Mouse (Mus musculus): Measurements from ENCODE around the gene Gm572. TPM values are rescaled to one million over a fixed set of nuclear protein-coding genes. Genes with fewer than 3 reads are reported as not detected.

The Gm572 gene
- not detected in 2 replicates for total RNA-seq (2015)
- total RNA-seq (2017), result not detected in 2 replicates

DNA sequence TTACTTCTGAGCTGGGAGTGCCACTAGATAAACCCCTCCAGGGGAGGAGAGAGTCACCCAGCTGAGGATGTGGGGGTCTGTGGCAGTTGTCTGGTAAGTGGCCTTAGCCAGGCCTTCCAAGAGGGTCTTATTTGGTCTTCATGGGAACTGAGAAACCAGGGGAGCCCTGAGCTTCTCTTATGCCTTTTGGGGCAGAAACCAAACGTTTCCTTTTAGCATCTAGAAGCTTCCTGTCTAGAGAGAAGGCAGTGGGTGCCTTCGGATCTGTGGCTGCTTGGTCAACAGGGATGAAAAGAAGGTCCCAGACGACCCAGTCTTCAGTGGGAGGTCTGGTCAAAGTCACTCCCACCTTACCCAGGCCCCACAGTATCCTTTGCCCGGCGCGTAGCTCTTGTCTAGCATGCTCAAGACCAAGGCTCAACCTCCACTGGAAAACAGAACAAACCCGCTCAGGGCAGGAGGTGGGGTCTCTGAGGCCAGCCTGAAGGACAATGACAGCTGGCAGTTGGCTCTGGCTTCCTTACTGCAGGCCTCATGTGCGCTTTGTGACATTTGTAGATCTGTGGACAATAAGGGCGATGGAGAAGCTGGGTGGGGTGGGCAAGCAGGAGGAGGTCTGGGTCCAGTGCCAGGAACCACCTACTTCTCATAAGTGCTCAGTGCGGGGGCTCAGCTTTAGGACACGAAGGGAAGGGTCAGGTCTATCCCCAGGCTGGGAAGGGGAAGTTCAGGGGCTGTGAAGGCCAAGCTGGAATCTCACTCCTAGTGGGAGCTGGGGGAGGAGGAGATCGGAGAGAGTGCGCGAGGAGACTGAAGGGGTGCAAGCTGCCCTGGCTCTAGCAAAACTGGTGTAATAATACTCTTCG lies at the start of gene Gm572:
Gene Gm572 (plus strand): TSS at position 27 of the 866 bp plus-strand sequence.
- ATAC-seq (replicated peaks; ENCODE audit: poor library complexity), result peak; percentile 47

- no peak for ATAC-seq (replicated peaks; ENCODE audit: poor library complexity)
These were observed 49.1 kb upstream of the Gm572 start for GRCm38 (mm10) chr4:148593996-148594395.

- no peak for ATAC-seq (replicated peaks; ENCODE audit: poor library complexity)
These were observed 47.2 kb upstream of the Gm572 start for GRCm38 (mm10) chr4:148595916-148596315.

GRCm38 (mm10) chr4:148596731-148597130 lies 46.4 kb upstream of the Gm572 start:
- ATAC-seq (replicated peaks; ENCODE audit: poor library complexity), result no peak

DNA sequence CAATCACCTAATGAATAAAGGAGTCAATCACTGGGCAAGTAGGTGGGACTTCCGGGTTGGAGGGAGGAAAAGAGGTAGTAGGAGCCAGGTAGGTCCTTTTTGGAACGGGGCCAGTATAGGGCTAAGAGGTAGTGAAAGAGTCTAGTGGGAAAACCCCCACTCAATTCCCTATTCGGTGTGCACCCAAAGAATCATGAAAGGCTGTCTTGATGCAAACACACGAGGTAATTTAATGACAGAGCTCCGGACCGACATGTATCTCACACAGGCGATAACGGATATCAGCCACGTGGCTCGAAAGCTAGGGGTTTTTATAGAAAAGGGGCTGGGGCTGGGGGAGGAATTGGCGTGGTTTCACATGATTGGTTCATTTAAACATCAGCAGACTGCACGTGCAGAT lies 44.3 kb upstream of the Gm572 start:
- ATAC-seq (replicated peaks; ENCODE audit: poor library complexity), result no peak

DNA sequence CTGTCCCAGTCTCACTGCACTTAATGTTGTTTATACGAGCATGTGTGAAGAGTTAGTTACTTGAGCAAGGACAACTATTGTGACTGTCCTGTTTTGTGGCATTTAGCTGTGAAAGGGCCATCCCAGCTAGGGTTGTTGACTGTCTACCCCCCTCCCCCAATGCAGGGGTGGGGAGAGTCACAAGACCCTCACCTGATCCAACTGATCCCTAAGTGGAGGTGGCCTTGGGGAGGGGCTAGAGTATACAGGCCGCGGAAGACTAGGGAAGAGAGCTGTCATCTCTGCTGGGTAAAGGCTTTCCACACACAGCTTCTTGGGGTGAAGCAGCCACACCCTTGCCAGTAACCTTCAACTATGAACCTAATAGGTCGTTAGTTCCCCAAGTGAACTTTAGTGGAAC lies 42.8 kb upstream of the Gm572 start:
- ATAC-seq (replicated peaks; ENCODE audit: poor library complexity), result no peak

DNA sequence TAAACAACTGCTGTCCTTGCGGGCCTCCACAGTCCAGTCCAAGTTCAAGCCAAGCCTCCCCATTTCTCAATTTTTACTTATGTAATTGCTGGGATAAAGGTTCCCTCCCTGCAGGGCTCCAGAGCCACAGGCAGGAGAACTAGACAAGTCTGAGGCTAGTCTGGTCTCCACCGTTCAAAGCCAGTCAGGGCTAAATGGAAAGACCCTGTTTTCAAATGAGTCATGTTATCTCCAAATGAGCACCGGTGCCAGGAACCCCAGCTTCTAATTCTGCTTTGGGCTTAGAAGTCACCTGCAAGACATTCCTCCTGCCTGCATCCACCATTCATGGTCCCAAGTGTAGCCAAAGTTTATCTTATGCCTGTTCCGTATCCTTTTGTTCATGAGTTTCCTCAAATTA lies 41.2 kb upstream of the Gm572 start:
- no peak for ATAC-seq (replicated peaks; ENCODE audit: poor library complexity)

DNA sequence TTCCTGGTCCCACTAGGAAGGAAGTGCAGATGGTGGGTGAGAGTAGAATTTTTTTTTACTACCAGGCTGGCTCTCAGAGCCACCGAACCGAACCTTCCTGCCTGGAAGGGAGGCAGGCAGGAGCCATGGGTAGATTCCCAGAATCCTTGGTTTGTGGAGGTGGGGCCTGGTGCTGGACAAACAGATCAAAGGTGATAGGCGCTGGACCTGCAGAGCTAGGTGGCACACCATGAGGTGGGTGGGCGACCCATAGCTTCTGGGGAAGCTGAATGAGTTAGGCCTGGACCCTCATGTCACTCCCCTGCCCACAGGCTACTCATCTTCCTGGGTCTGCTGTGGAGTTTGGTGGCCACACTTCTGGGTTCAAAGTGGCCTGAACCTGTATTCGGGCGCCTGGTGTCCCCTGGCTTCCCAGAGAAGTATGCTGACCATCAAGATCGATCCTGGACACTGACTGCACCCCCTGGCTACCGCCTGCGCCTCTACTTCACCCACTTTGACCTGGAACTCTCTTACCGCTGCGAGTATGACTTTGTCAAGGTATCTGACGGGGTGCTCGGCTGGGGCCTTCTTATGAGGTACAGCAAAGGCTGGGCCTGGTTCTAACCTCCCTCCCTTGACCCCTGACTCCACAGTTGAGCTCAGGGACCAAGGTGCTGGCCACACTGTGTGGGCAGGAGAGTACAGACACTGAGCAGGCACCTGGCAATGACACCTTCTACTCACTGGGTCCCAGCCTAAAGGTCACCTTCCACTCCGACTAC lies 40.6 kb upstream of the Gm572 start, which contains the start of gene Masp2:
Gene Masp2 (plus strand): TSS at position 198 of the 764 bp plus-strand sequence.
- ATAC-seq (replicated peaks; ENCODE audit: poor library complexity), result no peak

DNA sequence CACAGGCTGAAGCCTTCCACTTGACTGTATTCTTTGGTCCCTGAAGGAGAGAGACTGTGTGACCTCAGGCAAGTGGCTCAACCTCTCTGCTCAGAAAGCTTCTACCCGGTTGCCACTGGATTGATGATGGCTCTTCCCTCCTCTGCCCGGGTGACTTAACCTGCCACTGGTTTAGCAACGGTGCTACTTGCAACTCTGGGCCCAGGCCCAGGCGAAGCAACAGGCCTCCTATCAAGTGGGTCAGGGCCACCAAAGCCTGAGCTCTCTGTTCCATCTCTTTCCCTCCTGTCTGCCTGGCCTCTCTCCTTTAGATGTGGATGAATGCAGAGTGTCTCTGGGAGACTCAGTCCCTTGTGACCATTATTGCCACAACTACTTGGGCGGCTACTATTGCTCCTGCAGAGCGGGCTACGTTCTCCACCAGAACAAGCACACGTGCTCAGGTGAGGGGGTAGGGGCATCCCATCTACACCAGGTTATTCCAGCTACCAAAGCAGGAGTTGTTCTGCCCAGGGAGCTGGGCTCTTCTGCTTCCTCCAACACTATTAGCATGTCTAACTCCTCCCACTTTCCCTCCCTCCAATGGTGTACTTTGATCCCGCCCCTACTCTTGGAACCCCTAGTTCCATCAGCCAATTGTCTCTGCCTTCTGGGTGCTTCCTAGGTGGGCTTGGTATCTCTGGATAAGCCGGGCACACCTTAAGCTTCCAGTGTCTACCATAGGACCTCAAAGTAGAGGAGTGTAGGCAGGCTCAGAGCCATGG lies 39.6 kb upstream of the Gm572 start:
- ATAC-seq (replicated peaks; ENCODE audit: poor library complexity), result no peak

GRCm38 (mm10) chr4:148604141-148604540 lies 39.0 kb upstream of the Gm572 start:
- no peak for ATAC-seq (replicated peaks; ENCODE audit: poor library complexity)

DNA sequence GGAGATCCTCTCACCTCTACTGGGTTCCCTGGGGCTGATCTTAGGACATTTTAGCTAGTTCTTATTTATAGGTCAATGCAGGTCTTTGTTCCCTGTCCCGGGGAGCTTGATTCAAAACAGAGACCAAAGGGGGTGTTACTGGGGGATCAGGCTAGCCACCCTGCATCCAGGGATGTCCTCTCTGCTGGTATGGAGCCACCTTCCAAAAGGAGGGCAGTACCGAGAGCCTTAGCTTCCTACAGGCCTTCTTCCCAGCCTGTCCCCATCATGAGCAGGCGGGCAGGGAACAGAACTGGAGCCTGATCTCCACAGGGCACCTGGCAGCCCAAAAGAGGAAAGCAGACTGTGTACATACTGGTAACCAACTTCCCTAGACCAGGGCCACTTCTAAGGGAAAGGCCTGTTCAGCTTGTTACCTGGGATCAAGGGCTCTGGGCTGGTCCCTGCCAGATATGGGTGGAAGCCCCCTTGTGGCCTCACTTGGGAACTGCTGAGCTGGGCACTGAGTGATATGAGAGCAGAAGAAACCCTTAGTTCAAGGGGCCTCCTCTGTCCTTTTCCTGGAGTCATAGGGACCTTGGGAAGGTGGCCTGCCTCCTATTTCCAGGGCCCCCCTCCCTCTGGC lies 38.5 kb upstream of the Gm572 start:
- peak; percentile 85 for ATAC-seq (replicated peaks; ENCODE audit: poor library complexity)

DNA sequence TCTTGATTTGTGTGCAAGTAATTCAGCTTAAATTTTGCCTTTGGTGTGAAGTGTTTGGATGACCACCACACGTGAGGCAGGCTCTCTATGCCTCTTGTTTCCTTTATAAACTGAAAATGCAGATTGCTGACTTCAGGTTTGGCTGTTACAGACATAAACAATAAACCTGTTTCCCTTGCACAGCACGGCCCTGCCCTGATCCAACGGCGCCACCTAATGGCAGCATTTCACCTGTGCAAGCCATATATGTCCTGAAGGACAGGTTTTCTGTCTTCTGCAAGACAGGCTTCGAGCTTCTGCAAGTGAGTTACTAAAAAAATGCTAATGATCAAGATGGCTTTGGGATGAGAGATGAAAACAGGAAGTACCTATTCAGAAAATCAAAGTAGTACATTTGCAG lies 35.4 kb upstream of the Gm572 start:
- ATAC-seq (replicated peaks; ENCODE audit: poor library complexity), result peak; percentile 80

- no peak for ATAC-seq (replicated peaks; ENCODE audit: poor library complexity)
These were observed 33.3 kb upstream of the Gm572 start for GRCm38 (mm10) chr4:148609805-148610204.

DNA sequence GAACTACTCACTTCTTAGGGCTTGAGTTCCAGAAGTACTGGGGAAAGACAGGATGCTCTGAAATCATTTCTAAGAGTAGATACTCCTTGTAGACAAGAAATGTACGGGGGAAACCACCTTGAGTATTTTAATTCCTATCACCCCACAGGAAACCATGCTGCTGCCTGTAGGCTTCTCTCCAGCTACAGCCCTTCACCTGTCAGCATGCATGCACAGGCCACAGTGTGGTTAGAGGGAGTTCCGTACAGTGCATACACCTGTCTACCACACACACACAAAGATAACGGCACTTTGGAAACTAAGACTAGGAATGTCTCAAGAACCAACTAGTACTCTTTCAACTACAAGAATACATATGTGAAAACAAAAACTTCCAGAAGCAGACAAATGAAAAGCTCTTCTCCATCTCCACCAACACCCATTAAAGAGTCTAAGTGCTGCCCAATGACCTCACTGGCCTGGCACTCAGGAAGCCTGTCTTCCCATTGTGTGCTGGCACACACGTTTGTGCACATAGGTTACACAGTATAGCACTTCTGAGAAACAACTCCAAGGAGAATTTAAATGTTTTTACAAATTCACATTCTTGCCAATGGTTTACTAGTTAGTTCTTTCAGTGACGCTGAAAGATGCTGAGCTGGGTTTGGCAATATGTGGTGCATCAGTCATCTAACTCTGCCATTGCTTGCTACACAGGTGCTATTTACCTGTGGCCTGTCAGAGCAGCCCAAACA lies 32.3 kb upstream of the Gm572 start:
- ATAC-seq (replicated peaks; ENCODE audit: poor library complexity), result no peak

DNA sequence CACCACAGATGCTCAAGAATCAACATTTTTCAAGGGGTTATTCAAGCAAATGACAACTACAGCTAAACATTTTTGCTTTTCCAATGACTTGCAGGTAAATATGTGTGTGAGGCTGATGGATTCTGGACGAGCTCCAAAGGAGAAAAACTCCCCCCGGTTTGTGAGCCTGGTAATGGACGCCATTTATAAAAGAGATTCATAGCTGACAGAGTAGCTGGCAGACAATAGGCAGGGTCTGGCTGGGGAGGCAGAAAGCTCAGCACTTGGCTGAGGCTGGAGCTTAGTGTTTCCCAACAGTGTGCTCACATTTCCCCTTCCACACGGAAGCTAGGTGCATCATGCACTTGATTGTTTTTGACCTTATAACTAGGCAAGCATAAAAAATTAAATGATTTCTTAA lies 30.6 kb upstream of the Gm572 start:
- ATAC-seq (replicated peaks; ENCODE audit: poor library complexity), result no peak

DNA sequence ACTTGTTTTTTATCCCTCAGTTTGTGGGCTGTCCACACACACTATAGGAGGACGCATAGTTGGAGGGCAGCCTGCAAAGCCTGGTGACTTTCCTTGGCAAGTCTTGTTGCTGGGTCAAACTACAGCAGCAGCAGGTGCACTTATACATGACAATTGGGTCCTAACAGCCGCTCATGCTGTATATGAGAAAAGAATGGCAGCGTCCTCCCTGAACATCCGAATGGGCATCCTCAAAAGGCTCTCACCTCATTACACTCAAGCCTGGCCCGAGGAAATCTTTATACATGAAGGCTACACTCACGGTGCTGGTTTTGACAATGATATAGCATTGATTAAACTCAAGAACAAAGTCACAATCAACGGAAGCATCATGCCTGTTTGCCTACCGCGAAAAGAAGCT lies 29.4 kb upstream of the Gm572 start:
- ATAC-seq (replicated peaks; ENCODE audit: poor library complexity), result no peak

- ATAC-seq (replicated peaks; ENCODE audit: poor library complexity), result no peak
These were observed 23.3 kb upstream of the Gm572 start for GRCm38 (mm10) chr4:148619805-148620204.

GRCm38 (mm10) chr4:148620718-148621117 lies 22.4 kb upstream of the Gm572 start:
- ATAC-seq (replicated peaks; ENCODE audit: poor library complexity), result no peak

- no peak for ATAC-seq (replicated peaks; ENCODE audit: poor library complexity)
These were observed 20.6 kb upstream of the Gm572 start for GRCm38 (mm10) chr4:148622485-148622884.

DNA sequence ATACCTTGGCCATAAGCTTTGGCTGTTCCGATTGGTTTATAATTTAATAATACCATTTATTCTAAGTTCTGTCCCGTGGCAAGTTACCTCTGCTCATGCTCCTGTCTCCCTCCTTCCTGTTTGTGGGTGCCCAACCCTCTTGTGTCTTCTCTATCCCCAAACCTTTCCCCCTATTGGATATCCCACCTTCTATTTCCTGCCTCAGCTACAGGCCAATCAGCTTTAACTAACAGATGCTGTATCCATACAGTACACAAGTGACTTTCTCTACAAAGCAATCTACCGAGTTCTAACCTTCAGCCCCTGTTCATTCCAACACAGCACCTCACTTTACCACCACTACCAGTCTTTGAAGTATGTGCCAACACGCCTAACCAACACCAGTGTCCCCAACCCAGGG lies 19.5 kb upstream of the Gm572 start:
- ATAC-seq (replicated peaks; ENCODE audit: poor library complexity), result no peak

All from megakaryocyte progenitor cell, adult 5-6 weeks (primary cell).